Mouse (Mus musculus): Measurements from ENCODE around the gene Gm11361.

The Gm11361 gene

GRCm38 (mm10) chr13:28257228-28257627 is at the start of gene Gm11361:
Gm11361 (plus strand) TSS chr13:28257528.
- no peaks in the 10 kb centered on the region for H3K27me3 ChIP-seq (ENCODE audit: insufficient read depth, low read length)
- no peaks in the 10 kb centered on the region for H3K36me3 ChIP-seq (ENCODE audit: insufficient read depth, low read length)
- no peak within 1 kb of the TSS for H3K4me3 ChIP-seq (replicated peaks; ENCODE audit: low read length)
- no peaks in the 10 kb centered on the region for H3K4me1 ChIP-seq (replicated peaks; ENCODE audit: low read depth, low read length)
- TF ChIP-seq CTCF (conservative IDR thresholded peaks at IDR 0.05; ENCODE audit: low read length) (no peak), POU5F1 (IDR thresholded peaks at IDR 0.05; ENCODE audit: borderline replicate concordance, low read length) (no peak), NANOG (IDR thresholded peaks at IDR 0.05; ENCODE audit: borderline replicate concordance, low read length) (no peak)
- H3K9me3 ChIP-seq (ENCODE audit: low read length) = no peaks in the 10 kb centered on the region

DNA sequence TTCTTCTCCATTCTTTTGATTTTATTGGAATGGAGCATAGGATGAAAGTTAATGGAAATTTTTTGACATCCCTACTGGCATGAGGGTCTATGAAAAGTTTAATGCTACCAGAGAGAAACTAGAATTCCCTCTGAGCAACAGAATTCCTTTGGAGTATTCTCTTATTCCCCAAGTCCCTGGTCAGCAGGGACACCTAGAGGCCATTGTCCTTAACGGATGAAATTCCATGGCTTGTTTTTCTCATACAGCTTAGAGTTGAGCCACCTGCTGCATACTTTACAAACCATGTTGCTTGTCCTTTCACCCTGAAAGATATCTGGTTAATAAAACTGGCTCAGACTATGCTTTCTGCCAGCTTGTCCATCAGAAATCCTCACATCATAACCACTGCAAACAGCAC is 7.1 kb downstream of the Gm11361 start:
- Histone ChIP-seq H3K9me3 (ENCODE audit: low read length) (no peaks in the 10 kb centered on the region), H3K27me3 (ENCODE audit: insufficient read depth, low read length) (no peaks in the 10 kb centered on the region), H3K4me1 (replicated peaks; ENCODE audit: low read depth, low read length) (no peaks in the 10 kb centered on the region), H3K4me3 (replicated peaks; ENCODE audit: low read length) (no peak overlapping the region), H3K36me3 (ENCODE audit: insufficient read depth, low read length) (no peaks in the 10 kb centered on the region)
- TF ChIP-seq POU5F1 (IDR thresholded peaks at IDR 0.05; ENCODE audit: borderline replicate concordance, low read length) (no peak), CTCF (conservative IDR thresholded peaks at IDR 0.05; ENCODE audit: low read length) (no peak), NANOG (IDR thresholded peaks at IDR 0.05; ENCODE audit: borderline replicate concordance, low read length) (no peak)

DNA sequence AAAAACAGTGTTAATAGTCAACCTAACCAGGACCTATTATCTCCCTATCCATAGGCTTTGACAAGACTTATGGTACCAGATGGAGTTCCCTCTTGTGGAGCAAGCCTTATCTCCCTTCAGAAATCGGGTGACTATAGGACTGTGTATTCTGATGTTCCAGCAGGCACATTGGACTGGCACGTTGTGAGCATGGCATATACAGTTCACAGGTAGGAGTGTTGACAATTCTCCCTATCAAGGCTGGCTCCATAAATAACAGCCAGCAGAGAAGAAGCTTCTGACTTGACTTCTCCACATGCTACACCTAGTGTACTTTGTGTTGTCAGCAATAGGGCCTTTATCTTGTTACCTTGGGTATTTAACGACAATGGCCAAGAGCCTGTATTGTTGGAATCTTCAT is 30.0 kb downstream of the Gm11361 start:
- Histone ChIP-seq H3K27me3 (ENCODE audit: insufficient read depth, low read length) (no peaks in the 10 kb centered on the region), H3K4me3 (replicated peaks; ENCODE audit: low read length) (no peak overlapping the region), H3K9me3 (ENCODE audit: low read length) (no peaks in the 10 kb centered on the region), H3K36me3 (ENCODE audit: insufficient read depth, low read length) (no peaks in the 10 kb centered on the region), H3K4me1 (replicated peaks; ENCODE audit: low read depth, low read length) (no peaks in the 10 kb centered on the region)
- TF ChIP-seq NANOG (IDR thresholded peaks at IDR 0.05; ENCODE audit: borderline replicate concordance, low read length) (no peak), POU5F1 (IDR thresholded peaks at IDR 0.05; ENCODE audit: borderline replicate concordance, low read length) (no peak), CTCF (conservative IDR thresholded peaks at IDR 0.05; ENCODE audit: low read length) (no peak)

- no peak for TF ChIP-seq NANOG (IDR thresholded peaks at IDR 0.05; ENCODE audit: borderline replicate concordance, low read length)
- TF ChIP-seq CTCF (conservative IDR thresholded peaks at IDR 0.05; ENCODE audit: low read length) = no peak
- TF ChIP-seq POU5F1 (IDR thresholded peaks at IDR 0.05; ENCODE audit: borderline replicate concordance, low read length) = no peak
- Histone ChIP-seq H3K27me3 (ENCODE audit: insufficient read depth, low read length) (no peaks in the 10 kb centered on the region), H3K9me3 (ENCODE audit: low read length) (no peaks in the 10 kb centered on the region), H3K4me3 (replicated peaks; ENCODE audit: low read length) (no peak overlapping the region), H3K36me3 (ENCODE audit: insufficient read depth, low read length) (no peaks in the 10 kb centered on the region), H3K4me1 (replicated peaks; ENCODE audit: low read depth, low read length) (peaks cover 19% of the 10 kb centered on the region)
These were observed 36.9 kb downstream of the Gm11361 start for GRCm38 (mm10) chr13:28294272-28294671.

GRCm38 (mm10) chr13:28294757-28295361 is 37.5 kb downstream of the Gm11361 start:
- Histone ChIP-seq H3K4me3 (replicated peaks; ENCODE audit: low read length) (no peak overlapping the region), H3K27me3 (ENCODE audit: insufficient read depth, low read length) (no peaks in the 10 kb centered on the region), H3K36me3 (ENCODE audit: insufficient read depth, low read length) (no peaks in the 10 kb centered on the region), H3K4me1 (replicated peaks; ENCODE audit: low read depth, low read length) (peaks cover 19% of the 10 kb centered on the region), H3K9me3 (ENCODE audit: low read length) (no peaks in the 10 kb centered on the region)
- TF ChIP-seq POU5F1 (IDR thresholded peaks at IDR 0.05; ENCODE audit: borderline replicate concordance, low read length) (no peak), CTCF (conservative IDR thresholded peaks at IDR 0.05; ENCODE audit: low read length) (no peak), NANOG (IDR thresholded peaks at IDR 0.05; ENCODE audit: borderline replicate concordance, low read length) (no peak)

DNA sequence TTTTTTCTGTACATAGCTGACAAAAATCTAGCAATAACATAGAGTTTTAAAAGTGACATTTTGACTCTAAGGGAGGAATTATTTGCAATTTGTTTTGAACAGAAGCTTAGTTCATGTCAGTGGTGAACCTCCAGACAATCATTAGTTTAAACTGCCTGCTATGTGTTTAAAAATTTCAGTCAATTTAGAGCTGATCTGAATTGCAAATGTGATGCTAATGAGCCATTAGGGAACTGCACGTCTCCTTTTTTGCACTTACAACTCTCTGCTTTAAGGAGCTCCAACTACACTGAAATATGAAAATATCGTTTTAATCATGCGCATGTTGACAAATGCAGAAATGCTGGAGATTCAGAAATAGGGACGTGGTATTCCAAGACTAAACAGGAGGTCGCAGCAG is 38.2 kb downstream of the Gm11361 start:
- H3K4me3 ChIP-seq (replicated peaks; ENCODE audit: low read length) = no peak overlapping the region
- TF ChIP-seq NANOG (IDR thresholded peaks at IDR 0.05; ENCODE audit: borderline replicate concordance, low read length) = no peak
- no peak for TF ChIP-seq CTCF (conservative IDR thresholded peaks at IDR 0.05; ENCODE audit: low read length)
- TF ChIP-seq POU5F1 (IDR thresholded peaks at IDR 0.05; ENCODE audit: borderline replicate concordance, low read length) = no peak
- no peaks in the 10 kb centered on the region for H3K27me3 ChIP-seq (ENCODE audit: insufficient read depth, low read length)
- H3K9me3 ChIP-seq (ENCODE audit: low read length) = no peaks in the 10 kb centered on the region
- H3K4me1 ChIP-seq (replicated peaks; ENCODE audit: low read depth, low read length) = peaks cover 19% of the 10 kb centered on the region
- H3K36me3 ChIP-seq (ENCODE audit: insufficient read depth, low read length) = no peaks in the 10 kb centered on the region

GRCm38 (mm10) chr13:28297098-28297497 is 39.8 kb downstream of the Gm11361 start:
- TF ChIP-seq NANOG (IDR thresholded peaks at IDR 0.05; ENCODE audit: borderline replicate concordance, low read length) = no peak
- no peak for TF ChIP-seq POU5F1 (IDR thresholded peaks at IDR 0.05; ENCODE audit: borderline replicate concordance, low read length)
- TF ChIP-seq CTCF (conservative IDR thresholded peaks at IDR 0.05; ENCODE audit: low read length) = no peak
- no peaks in the 10 kb centered on the region for H3K36me3 ChIP-seq (ENCODE audit: insufficient read depth, low read length)
- no peaks in the 10 kb centered on the region for H3K27me3 ChIP-seq (ENCODE audit: insufficient read depth, low read length)

DNA sequence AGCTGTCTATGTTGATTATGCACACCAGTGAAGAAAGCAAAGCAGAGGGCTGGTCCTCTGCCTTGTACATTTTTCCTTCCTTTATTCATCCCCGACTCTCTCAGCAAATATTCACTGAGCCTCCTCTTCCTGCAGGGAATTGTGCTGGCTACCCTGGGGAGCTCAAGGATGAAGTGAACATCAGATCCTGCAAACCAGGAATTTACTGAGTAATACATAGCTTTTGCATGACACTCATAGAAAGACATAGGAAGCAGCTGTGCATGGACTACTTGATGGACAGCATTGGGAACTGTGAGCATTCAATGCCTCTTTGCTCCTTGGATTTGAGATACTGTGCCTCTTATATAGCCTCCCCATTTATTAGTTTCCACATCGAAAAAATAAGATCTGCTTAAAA is 40.2 kb downstream of the Gm11361 start:
- TF ChIP-seq NANOG (IDR thresholded peaks at IDR 0.05; ENCODE audit: borderline replicate concordance, low read length) = no peak
- TF ChIP-seq CTCF (conservative IDR thresholded peaks at IDR 0.05; ENCODE audit: low read length) = no peak
- TF ChIP-seq POU5F1 (IDR thresholded peaks at IDR 0.05; ENCODE audit: borderline replicate concordance, low read length) = no peak

More at GRCm38 (mm10) chr13:28297098-28297497, 39.8 kb downstream of the Gm11361 start:
- H3K4me3 ChIP-seq (replicated peaks; ENCODE audit: low read length) = no peak overlapping the region
- H3K9me3 ChIP-seq (ENCODE audit: low read length) = no peaks in the 10 kb centered on the region
- peaks cover 19% of the 10 kb centered on the region for H3K4me1 ChIP-seq (replicated peaks; ENCODE audit: low read depth, low read length)

More for the DNA sequence above, 40.2 kb downstream of the Gm11361 start:
- H3K36me3 ChIP-seq (ENCODE audit: insufficient read depth, low read length) = no peaks in the 10 kb centered on the region
- H3K9me3 ChIP-seq (ENCODE audit: low read length) = no peaks in the 10 kb centered on the region
- H3K4me3 ChIP-seq (replicated peaks; ENCODE audit: low read length) = no peak overlapping the region
- H3K27me3 ChIP-seq (ENCODE audit: insufficient read depth, low read length) = no peaks in the 10 kb centered on the region
- peaks cover 19% of the 10 kb centered on the region for H3K4me1 ChIP-seq (replicated peaks; ENCODE audit: low read depth, low read length)

Measured in E14TG2a.4 (cell line).